Mouse (Mus musculus) adrenal gland, postnatal 36 days (tissue): ENCODE measurements around the gene Kirrel2. TPM values are rescaled to one million over a fixed set of nuclear protein-coding genes. Genes with fewer than 3 reads are reported as not detected.

Source experiments
- DNase-seq, 2 experiments: peaks; one replicate each; pipeline ENCODE4 v3.0.0; 2021; ENCODE audit warnings: mixed read lengths in 1 of 2
- total RNA-seq, 2 experiments: library from RNA; stranded (reverse); gene quantifications; 2 replicates each; pipeline ENCODE4 v1.2.3; 2021

The Kirrel2 gene
- total RNA-seq, 2 experiments from 2014 or later: not detected

- no peak for DNase-seq
These were observed 7.2 kb downstream of the Kirrel2 start for GRCm38 (mm10) chr7:30450241-30450640.

DNA sequence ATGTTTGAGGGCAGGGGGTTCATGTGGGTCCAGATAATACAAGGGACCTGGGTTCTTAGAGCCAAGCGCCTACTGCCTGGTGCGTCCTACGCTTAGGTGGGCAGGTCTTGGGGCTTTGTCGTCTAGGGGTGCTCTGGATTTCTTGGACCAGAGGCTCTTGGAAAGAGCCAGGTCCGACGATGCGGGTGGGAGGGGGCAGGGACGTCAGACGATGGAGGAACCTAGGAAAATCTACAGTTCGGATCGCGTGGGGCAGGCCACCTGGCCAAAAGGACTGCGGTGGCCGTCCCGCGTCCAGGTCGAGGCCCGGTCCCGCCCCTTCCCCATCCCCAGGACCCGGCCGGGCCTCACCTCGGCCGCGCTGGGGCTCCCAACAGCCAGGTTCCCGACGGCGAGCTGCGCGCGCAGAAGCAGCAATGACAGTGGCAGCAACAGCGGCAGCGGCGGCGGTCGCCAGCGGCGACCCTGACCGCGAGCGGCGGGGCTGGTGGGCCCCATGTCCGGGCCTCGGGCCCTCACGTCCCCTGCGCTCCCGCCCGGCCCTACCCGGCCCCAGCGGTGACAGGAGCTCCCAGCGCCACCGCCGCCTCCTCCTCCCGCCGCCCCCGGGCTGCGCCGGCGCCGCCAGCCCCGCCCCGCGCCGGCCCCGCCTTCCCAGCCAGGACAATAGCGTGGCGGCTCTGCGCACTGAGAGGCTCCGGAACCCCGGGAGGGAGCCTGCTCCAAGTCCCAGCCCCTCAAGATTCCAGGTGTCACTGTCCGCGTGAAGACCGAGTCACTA, 12.3 kb downstream of the Kirrel2 start, which contains the start of gene Aplp1:
Gene Aplp1, minus strand, starts transcription at position 565 of the 781 bp plus-strand sequence.
- peak; percentile 75 to 86 for DNase-seq

- peak; percentile 74 for DNase-seq
These were observed 13.1 kb downstream of the Kirrel2 start for GRCm38 (mm10) chr7:30444154-30444970.

GRCm38 (mm10) chr7:30443696-30444095, 13.8 kb downstream of the Kirrel2 start:
- DNase-seq: no peak

DNA sequence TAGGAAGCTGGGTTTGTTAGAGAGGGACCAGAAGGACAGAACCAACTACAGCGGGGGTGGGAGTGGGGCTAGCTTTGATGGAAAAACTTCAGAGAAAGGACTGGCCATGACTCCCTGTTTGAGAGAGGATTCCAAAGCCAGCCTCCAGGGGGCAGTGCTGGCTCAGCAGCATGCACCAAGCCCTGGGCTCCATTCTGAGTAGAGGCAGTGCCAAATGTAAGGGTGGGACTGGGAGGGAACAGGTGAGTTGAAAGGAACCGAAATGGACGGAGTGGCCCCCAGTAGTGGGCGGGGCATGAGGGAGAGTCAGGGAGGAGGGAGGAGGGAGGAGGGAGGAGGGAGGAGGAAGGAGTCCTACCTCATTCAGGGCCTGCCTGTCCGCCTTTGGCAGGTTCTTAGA, 16.8 kb downstream of the Kirrel2 start:
- DNase-seq: peak; percentile 63 to 73

GRCm38 (mm10) chr7:30439734-30440133, 17.8 kb downstream of the Kirrel2 start:
- DNase-seq: no peak

GRCm38 (mm10) chr7:30436879-30437278, 20.6 kb downstream of the Kirrel2 start:
- no peak for DNase-seq

GRCm38 (mm10) chr7:30435156-30435555, 22.3 kb downstream of the Kirrel2 start:
- DNase-seq: no peak

- DNase-seq: no peak
These were observed 22.8 kb downstream of the Kirrel2 start for GRCm38 (mm10) chr7:30434701-30435100.

DNA sequence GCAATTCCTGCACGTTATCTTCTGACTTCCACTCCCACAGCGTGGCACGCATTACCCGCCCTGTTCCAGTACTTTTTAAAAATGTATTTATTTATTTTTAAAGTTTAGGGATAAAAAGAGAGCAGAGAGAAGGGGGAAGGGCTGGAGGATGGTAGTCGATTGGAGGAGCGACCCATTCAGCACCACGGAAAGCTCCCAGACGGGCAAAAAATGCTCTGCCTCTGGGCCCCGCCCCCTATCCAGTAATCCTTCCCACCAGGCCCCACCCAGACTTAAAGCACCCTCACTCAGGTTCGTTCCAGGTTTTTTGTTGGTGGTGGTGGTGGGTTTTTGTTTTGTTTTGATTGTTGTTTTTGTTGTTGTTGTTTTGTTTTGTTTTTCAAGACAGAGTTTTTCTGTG, 23.3 kb downstream of the Kirrel2 start:
- DNase-seq: peak; percentile 82 to 85

- peak; percentile 68 to 78 for DNase-seq
These were observed 25.7 kb downstream of the Kirrel2 start for GRCm38 (mm10) chr7:30431793-30432192.

DNA sequence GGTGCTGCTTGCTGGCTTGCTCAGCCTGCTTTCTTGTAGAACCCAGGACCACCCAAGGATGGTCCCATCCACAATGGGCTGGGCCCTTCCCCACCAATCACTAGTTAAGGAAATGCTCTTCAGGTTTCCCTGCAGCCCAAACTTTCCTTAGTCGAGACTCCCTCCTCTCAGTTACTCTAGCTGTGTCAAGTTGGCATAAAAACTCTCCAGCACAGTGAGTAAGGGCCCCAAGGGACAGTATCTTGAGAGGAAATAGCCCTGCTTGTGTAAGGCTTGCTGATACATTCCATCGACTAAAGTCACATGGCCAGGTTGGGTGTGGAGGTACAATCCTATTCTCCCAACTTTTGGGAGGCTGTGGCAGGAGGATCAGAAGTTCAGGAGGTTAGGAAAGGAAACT, 27.3 kb downstream of the Kirrel2 start:
- no peak for DNase-seq

DNA sequence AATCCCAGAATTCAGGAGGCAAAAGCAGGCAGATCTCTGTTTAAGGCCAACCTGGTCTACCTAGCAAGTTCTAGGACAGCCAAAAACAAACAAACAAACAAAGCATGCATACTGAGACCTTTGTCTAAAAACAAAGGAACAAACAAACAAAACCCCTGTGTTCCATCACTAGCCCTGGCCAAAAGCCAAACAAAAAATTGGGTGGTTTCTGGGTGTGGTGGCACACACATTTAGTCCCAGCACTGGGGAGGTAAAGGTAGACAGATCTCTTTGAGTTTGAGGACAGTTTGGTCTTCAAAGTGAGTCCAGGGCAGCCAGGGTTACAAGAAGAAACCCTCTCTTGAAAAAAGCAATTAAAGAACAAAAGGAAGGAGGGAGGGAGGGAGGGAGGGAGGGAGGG, 28.2 kb downstream of the Kirrel2 start:
- no peak for DNase-seq

- DNase-seq: no peak
These were observed 34.3 kb downstream of the Kirrel2 start for GRCm38 (mm10) chr7:30423071-30423641.

DNA sequence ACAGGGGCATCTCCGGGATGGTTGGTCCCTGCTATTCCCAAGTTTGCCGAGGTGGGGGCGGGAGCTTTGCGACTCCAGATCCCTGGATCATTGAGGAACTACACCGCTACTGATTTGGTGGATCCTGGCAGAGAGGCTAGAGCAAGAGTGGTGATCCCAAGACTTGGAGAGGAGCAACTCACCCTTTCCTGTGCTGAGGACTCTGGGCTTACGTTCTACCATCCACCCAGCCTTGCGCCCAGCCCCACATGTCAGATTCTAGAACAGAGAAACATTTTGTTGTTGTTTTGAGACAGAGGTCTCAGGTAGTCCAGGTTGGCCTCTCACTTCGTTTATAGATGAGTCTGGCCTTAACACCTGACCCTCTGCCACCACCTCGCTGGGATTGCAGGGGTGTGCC, 34.9 kb downstream of the Kirrel2 start:
- DNase-seq: no peak

DNA sequence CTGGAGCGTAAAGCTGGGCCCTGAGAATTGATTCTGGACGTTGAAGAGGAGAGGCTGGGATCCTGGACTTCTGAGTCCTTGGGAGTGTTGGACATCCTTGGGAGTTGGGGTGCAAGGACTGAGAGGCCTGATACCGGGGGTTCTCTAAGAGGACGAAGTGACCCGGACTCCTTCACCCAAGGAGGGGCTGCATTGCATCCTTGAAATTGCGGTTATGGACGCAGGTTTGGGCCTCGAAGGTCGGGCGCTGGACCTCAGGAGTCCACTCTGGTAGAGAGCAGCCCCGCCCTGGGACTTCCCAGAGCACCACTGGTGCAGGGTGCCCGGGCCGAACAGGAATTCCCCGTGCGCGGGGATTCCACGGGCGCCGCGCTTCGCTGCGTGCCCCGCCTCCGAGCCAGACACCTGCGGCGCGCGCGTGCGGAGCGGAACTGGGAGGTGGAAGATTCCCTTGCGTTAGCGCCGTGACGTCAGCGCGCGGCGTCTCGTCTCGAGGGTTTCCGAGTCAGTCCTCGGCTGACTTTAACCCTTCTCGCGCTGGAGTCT, 35.5 kb downstream of the Kirrel2 start:
- peak; percentile 92 for DNase-seq

GRCm38 (mm10) chr7:30421175-30421889, 36.2 kb downstream of the Kirrel2 start, which contains the start of gene Nfkbid:
TSS of gene Nfkbid (plus strand) at chr7:30421732.
- DNase-seq: peak; percentile 84 to 90

DNA sequence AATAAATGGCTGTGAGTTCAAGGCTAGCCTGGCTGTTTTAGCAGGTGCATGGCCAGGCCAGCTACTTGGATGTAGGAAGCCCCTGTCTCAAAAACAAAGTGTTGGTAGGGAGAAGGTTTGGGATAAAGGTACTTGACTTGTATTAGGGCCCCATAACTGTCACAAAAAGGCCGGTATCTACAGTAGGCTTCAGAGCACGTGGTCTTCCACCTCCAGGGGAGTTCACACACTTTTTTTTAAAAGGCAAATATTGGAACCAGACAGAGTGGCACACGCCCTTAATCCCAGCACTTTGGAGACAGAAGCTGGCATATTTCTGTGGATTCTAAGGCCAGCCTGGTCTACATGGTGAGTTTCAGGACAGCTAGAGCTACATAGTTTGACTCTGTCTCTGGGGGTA, 36.8 kb downstream of the Kirrel2 start:
- no peak for DNase-seq

DNA sequence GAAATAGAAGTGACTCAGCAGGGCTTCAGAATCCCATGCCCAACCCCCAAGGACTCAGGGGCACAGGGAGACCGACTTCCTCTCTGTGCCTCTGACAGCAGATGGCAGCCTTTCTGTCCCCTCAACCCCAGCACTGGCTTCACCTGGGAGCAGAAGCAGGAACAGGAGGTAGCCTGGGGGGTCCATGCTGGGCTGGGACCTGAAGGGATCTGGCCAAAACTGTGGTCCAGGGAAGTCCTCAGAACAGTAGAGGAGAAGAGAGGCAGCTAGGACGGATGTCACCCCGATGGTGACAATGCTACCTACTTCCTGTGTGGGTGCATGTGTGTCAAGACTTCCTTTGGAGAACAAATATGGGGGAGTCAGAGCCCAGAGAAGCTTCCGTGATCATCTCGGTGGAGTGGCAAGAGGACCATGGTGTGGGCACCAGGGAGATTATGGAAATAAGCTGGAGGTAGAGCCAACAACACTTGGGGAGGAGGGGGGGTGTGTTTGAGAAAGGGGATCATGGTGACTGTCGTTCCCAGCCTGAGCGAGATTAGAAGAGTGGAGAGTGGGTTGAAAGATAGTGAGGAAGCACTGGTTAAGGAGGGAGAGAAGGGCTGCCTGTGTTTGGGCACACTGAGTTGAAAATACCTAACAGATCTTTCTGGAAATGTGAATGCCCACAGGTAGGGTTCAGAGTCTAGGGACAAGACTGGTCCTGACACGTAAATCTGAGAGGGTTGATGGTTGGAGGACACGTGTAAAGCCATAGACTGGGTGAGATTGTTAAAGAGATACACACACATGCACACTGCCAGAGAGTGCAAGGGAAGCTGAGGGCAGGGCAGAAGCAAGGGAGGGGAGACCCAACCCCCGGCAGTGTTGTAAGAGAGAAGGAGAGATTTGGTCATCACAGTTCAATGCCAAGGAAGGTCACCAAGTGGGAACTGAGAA, 37.7 kb downstream of the Kirrel2 start, which contains the start of gene Hcst:
Gene Hcst, minus strand, starts transcription at position 294 of the 939 bp plus-strand sequence.
- no peak for DNase-seq

- no peak for DNase-seq
These were observed 39.6 kb downstream of the Kirrel2 start for GRCm38 (mm10) chr7:30417856-30418255.
